Mouse (Mus musculus): ENCODE measurements around the gene Rint1. TPM values are rescaled to one million over a fixed set of nuclear protein-coding genes. Genes with fewer than 3 reads are reported as not detected.

The Rint1 gene
- polyA plus RNA-seq, 1 experiment from 2014 or later, result 30.2 TPM

DNA sequence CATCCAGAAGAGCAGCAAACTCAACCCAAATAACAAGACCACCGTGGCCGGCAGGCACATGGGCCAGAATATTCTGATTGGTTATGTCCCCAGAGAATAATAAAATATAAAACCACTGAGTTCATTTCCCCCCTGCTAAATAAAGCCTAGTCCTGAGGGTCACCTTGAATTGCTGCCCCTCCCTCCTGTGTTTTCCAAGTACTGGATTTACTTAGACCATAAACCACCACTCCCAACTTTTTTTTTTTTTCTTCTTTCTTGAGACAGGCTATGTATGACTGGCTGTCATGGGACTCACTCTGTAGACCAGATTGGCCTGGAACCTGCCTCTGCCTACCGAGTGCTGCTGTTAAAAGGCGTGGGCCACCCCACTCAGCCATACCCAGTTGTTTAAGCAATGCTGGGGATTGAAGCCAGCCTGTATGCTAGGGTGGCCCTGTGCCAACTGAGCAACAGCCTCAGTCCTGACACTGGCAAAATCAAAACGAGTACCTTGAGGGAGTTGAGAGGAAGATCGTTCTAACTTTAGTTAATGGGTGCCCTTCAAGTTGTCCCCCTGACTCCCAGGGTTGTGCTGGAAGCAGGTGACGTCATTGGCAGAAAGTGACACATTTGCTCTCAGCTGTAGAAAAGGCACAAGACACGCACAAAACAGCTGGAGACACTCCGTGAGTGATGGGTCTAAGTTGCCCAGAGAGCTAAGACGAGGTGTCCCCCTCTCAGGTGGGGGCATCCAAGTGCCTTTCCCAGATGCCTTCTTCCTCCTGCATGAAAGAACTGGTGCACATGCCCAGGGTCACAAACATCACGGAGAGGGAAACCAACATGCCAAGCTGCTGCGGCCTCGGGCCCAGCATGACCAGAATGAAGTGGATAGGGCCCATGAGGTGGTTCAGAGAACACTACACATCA, 76.8 kb downstream of the Rint1 start:
- no peak for ATAC-seq
- Histone ChIP-seq H3K9ac (ENCODE audit: low read depth, low read length) (no peak overlapping the region), H3K27me3 (ENCODE audit: control insufficient read depth, insufficient read depth, low read depth, low read length) (no peaks in the 10 kb centered on the region), H3K4me1 (ENCODE audit: control insufficient read depth, insufficient read depth, low read length) (no peaks in the 10 kb centered on the region), H3K27ac (ENCODE audit: low read length) (no peak overlapping the region), H3K36me3 (ENCODE audit: control insufficient read depth, insufficient read depth, low read length) (no peaks in the 10 kb centered on the region; the same call in 1 of the 2 replicates), H3K4me2 (ENCODE audit: low read length) (no peak overlapping the region), H3K9me3 (replicated peaks; ENCODE audit: control insufficient read depth, low read length, poor library complexity, severe bottlenecking) (no peaks in the 10 kb centered on the region), H3K4me3 (ENCODE audit: low read depth, low read length) (no peak overlapping the region)
- 93% methylated on average over 13 of the region's 13 CpGs for WGBS

DNA sequence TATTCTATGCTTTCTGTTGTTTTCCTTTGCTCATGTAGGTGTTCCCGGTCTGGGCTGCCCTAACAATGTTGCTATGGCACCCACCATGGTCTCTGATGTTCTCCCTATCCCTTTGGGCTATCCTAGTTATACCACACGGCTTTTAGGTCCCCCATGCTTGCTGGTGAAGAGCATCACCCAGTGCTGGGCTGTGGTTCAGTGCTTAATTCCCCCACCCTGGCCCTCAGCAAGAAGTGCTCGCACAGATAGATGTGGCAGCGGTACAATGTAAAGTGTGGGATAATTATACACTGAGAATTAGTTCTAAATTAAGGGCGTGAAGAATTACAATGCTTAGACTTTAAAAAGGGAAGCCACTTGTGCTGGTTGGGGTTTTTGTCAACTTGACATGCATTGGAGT, 78.4 kb downstream of the Rint1 start:
- no peaks in the 10 kb centered on the region for H3K27me3 ChIP-seq (ENCODE audit: control insufficient read depth, insufficient read depth, low read depth, low read length)
- no peaks in the 10 kb centered on the region for H3K36me3 ChIP-seq (ENCODE audit: control insufficient read depth, insufficient read depth, low read length)
- no peak overlapping the region for H3K4me3 ChIP-seq (ENCODE audit: low read depth, low read length)
- no peak for ATAC-seq
- H3K4me2 ChIP-seq (ENCODE audit: low read length), result no peak overlapping the region
- H3K9ac ChIP-seq (ENCODE audit: low read depth, low read length), result no peak overlapping the region
- no peaks in the 10 kb centered on the region for H3K4me1 ChIP-seq (ENCODE audit: control insufficient read depth, insufficient read depth, low read length)
- 77% methylated on average over 5 of the region's 5 CpGs for WGBS
- H3K9me3 ChIP-seq (replicated peaks; ENCODE audit: control insufficient read depth, low read length, poor library complexity, severe bottlenecking), result no peaks in the 10 kb centered on the region
- H3K27ac ChIP-seq (ENCODE audit: low read length), result no peak overlapping the region

Other genes with a start within 250 kb of the Rint1 start
- 105 and 112 TPM in 2 replicates for gene Srpk2, start 103.1 kb upstream of the Rint1 start, polyA plus RNA-seq (2015; fragmentation: Nextera tagmentation; extraction: Ambion mirVana)
- gene Pus7, start 4.0 kb upstream of the Rint1 start, polyA plus RNA-seq (2015; fragmentation: Nextera tagmentation; extraction: Ambion mirVana), result 17.5 and 19.3 TPM in 2 replicates
- gene Tomm7, start 56.5 kb downstream of the Rint1 start, polyA plus RNA-seq (2015; fragmentation: Nextera tagmentation; extraction: Ambion mirVana), result 75.7 and 77.3 TPM in 2 replicates
- gene Fam126a, start 243.0 kb downstream of the Rint1 start, polyA plus RNA-seq (2015; fragmentation: Nextera tagmentation; extraction: Ambion mirVana), result 29.8 and 32.0 TPM in 2 replicates